Mouse (Mus musculus) kidney, postnatal 25 days (tissue): ENCODE measurements at regions not wholly inside any gene's neighbourhood (a gene's known extent, or its start where the extent isn't known, plus 50 kb on each side); places are given as distances from the start of the nearest gene placed in this dataset.

Experiments used
- DNase-seq, 2 experiments: peaks; one replicate each; pipeline ENCODE4 v3.0.0; 2021; ENCODE audit warnings: mixed read lengths in 2 of 2

GRCm38 (mm10) chr3:141051685-141052084 is 160.5 kb downstream of the Pdha2 start:
- no peak for DNase-seq

- no peak for DNase-seq
Measured at GRCm38 (mm10) chr3:141014262-141014547, 197.9 kb downstream of the Pdha2 start.

GRCm38 (mm10) chr3:141013521-141014261 is 198.5 kb downstream of the Pdha2 start:
- DNase-seq = no peak

- no peak for DNase-seq
Measured at GRCm38 (mm10) chr3:141012976-141013375, 199.2 kb downstream of the Pdha2 start.

GRCm38 (mm10) chr3:141008792-141009191 is 203.4 kb downstream of the Pdha2 start:
- DNase-seq = no peak

- no peak for DNase-seq
Measured at GRCm38 (mm10) chr3:141005885-141006284, 206.3 kb downstream of the Pdha2 start.

- no peak for DNase-seq
Measured at GRCm38 (mm10) chr3:141003561-141003960, 208.6 kb downstream of the Pdha2 start.

GRCm38 (mm10) chr3:140988247-140988646 is 223.9 kb downstream of the Pdha2 start:
- DNase-seq = no peak

GRCm38 (mm10) chr3:140973519-140973918 is 238.6 kb downstream of the Pdha2 start:
- no peak for DNase-seq

GRCm38 (mm10) chr3:140969892-140970880 is 242.0 kb downstream of the Pdha2 start:
- DNase-seq = no peak

GRCm38 (mm10) chr3:140968556-140968955 is 243.6 kb downstream of the Pdha2 start:
- no peak for DNase-seq

- no peak for DNase-seq
Measured at GRCm38 (mm10) chr3:140957666-140958065, 254.5 kb downstream of the Pdha2 start.

- DNase-seq = no peak
Measured at GRCm38 (mm10) chr3:140952111-140952800, 259.9 kb downstream of the Pdha2 start.

- no peak for DNase-seq
Measured at GRCm38 (mm10) chr3:140951024-140951423, 261.1 kb downstream of the Pdha2 start.

- no peak for DNase-seq
Measured at GRCm38 (mm10) chr3:140949880-140950662, 262.1 kb downstream of the Pdha2 start.

GRCm38 (mm10) chr3:140942450-140942849 is 269.7 kb downstream of the Pdha2 start:
- no peak for DNase-seq

GRCm38 (mm10) chr3:140941898-140942297 is 270.3 kb downstream of the Pdha2 start:
- DNase-seq = no peak

GRCm38 (mm10) chr3:140941316-140941715 is 270.8 kb downstream of the Pdha2 start:
- no peak for DNase-seq

GRCm38 (mm10) chr3:140933156-140933555 is 279.0 kb downstream of the Pdha2 start:
- no peak for DNase-seq

- DNase-seq = no peak
Measured at GRCm38 (mm10) chr3:140926689-140927088, 285.5 kb downstream of the Pdha2 start.

- no peak for DNase-seq
Measured at GRCm38 (mm10) chr3:140876201-140876895, 335.8 kb downstream of the Pdha2 start.
